ENCODE assay signal across 12 mouse cellular contexts in genomic region chr1:189430534-189430933, GRCm38 (mm10). TPM values are rescaled to one million over a fixed set of nuclear protein-coding genes. Genes with fewer than 3 reads are reported as not detected.
DNase-seq lines count a peak whose midpoint lies in the region; ATAC-seq lines count a peak whose summit lies in the region.
"Had no signal": no experiment of that assay in that cellular context is flagged by ENCODE, and none has a peak within 500 bp of the region (broad histone marks: within the 10 kb centered on the region; RNA-seq: fewer than 3 reads in every experiment).

No protein-coding gene starts in this region.

- DNase-seq in forebrain, embryonic 10.5 days (ENCODE audit: extremely low spot score, low spot score): peak; percentile 47
- peak; percentile 4 for DNase-seq in lung, postnatal 36 days
- no peak for DNase-seq in lung, postnatal 25 days (ENCODE audit: low spot score)
- peak; percentile 46 for DNase-seq in limb, embryonic 10.5 days (ENCODE audit: low spot score)
- peak; percentile 2 for DNase-seq in yolk sac, embryonic 10.5 days (ENCODE audit: low spot score)
- no peak for DNase-seq in adrenal gland, postnatal 36 days
- no peak for DNase-seq in urinary bladder, postnatal 4 days (ENCODE audit: low spot score in 2 of 2)
- DNase-seq: right cerebral cortex, postnatal 25 days had no signal

- no peaks in the 10 kb centered on the region for H3K36me3 ChIP-seq in forebrain, embryonic 10.5 days (replicated peaks)
- no peaks in the 10 kb centered on the region for H3K36me3 ChIP-seq in forebrain, embryonic 13.5 days (ENCODE audit: poor library complexity, severe bottlenecking)
- H3K36me3 ChIP-seq in limb, embryonic 10.5 days: no peaks in the 10 kb centered on the region
- H3K36me3 ChIP-seq: embryonic facial prominence, embryonic 13.5 days had no signal

- no peak for ATAC-seq in forebrain, embryonic 13.5 days
- ATAC-seq: activated CD4-positive, CD25-positive, alpha-beta regulatory T cell, adult 4 months had no signal

- H3K9ac ChIP-seq in forebrain, embryonic 13.5 days: no peak overlapping the region
- H3K9ac ChIP-seq: embryonic facial prominence, embryonic 13.5 days had no signal

- peaks cover 30% of the 10 kb centered on the region for H3K4me1 ChIP-seq in forebrain, embryonic 10.5 days
- H3K4me1 ChIP-seq in forebrain, embryonic 13.5 days: peaks cover 8% of the 10 kb centered on the region; the same call in 1 of the 2 replicates
- H3K4me1 ChIP-seq in limb, embryonic 10.5 days: peaks cover 5% of the 10 kb centered on the region; the same call in 1 of the 2 replicates

- no peaks in the 10 kb centered on the region for H3K9me3 ChIP-seq in forebrain, embryonic 10.5 days
- no peaks in the 10 kb centered on the region for H3K9me3 ChIP-seq in forebrain, embryonic 13.5 days (replicated peaks)
- no peaks in the 10 kb centered on the region for H3K9me3 ChIP-seq in limb, embryonic 10.5 days (replicated peaks)
- H3K9me3 ChIP-seq: embryonic facial prominence, embryonic 13.5 days had no signal

- no peak overlapping the region for H3K4me2 ChIP-seq in forebrain, embryonic 13.5 days
- H3K4me2 ChIP-seq: embryonic facial prominence, embryonic 13.5 days; heart, embryonic 11.5 days had no signal

- 18% methylated on average over 4 of the region's 4 CpGs for WGBS in forebrain, embryonic 10.5 days
- WGBS in forebrain, embryonic 13.5 days: 17% methylated on average over 4 of the region's 4 CpGs
- WGBS in limb, embryonic 10.5 days: 22% methylated on average over 4 of the region's 4 CpGs

- H3K27ac ChIP-seq in forebrain, embryonic 10.5 days: no peak overlapping the region
- no peak overlapping the region for H3K27ac ChIP-seq in forebrain, embryonic 13.5 days
- H3K27ac ChIP-seq in limb, embryonic 10.5 days: no peak overlapping the region
- H3K27ac ChIP-seq: embryonic facial prominence, embryonic 13.5 days had no signal

- H3K4me3 ChIP-seq in forebrain, embryonic 10.5 days: no peak overlapping the region
- H3K4me3 ChIP-seq in forebrain, embryonic 13.5 days: no peak overlapping the region
- no peak overlapping the region for H3K4me3 ChIP-seq in limb, embryonic 10.5 days
- H3K4me3 ChIP-seq: embryonic facial prominence, embryonic 13.5 days had no signal

- H3K27me3 ChIP-seq in forebrain, embryonic 10.5 days (ENCODE audit: poor library complexity, severe bottlenecking): no peaks in the 10 kb centered on the region
- no peaks in the 10 kb centered on the region for H3K27me3 ChIP-seq in forebrain, embryonic 13.5 days
- no peaks in the 10 kb centered on the region for H3K27me3 ChIP-seq in limb, embryonic 10.5 days (ENCODE audit: low read depth, poor library complexity, severe bottlenecking)
- H3K27me3 ChIP-seq: embryonic facial prominence, embryonic 13.5 days had no signal

RNA-seq across cellular contexts. Expression of gene Kcnk2, which starts 28.5 kb away (rescaled TPM):
- polyA plus RNA-seq in forebrain, embryonic 10.5 days (2016; fragmentation: Nextera tagmentation; extraction: Ambion mirVana): 3.1 and 3.7 TPM in 2 replicates
- 10.6 and 11.6 TPM in 2 replicates for polyA plus RNA-seq in forebrain, embryonic 13.5 days (2015; fragmentation: Nextera tagmentation; extraction: Ambion mirVana)
- 0.72 and 1.9 TPM in 2 replicates for polyA plus RNA-seq in limb, embryonic 10.5 days (2016; fragmentation: Nextera tagmentation; extraction: Ambion mirVana)
- 10 to 100 TPM; 16.1 to 18.6 TPM for total RNA-seq in adrenal gland, postnatal 36 days (2021)

Comparison
In these comparisons a context has a peak if more than half of its experiments do, and no peak if none do; other contexts are left out.
1. DNase-seq: peak in forebrain, embryonic 10.5 days (single experiment), lung, postnatal 36 days (single experiment), limb, embryonic 10.5 days (single experiment) and yolk sac, embryonic 10.5 days (single experiment); none in lung, postnatal 25 days (single experiment), adrenal gland, postnatal 36 days (0 of 2) and urinary bladder, postnatal 4 days (0 of 2).